In the genomic region with DNA sequence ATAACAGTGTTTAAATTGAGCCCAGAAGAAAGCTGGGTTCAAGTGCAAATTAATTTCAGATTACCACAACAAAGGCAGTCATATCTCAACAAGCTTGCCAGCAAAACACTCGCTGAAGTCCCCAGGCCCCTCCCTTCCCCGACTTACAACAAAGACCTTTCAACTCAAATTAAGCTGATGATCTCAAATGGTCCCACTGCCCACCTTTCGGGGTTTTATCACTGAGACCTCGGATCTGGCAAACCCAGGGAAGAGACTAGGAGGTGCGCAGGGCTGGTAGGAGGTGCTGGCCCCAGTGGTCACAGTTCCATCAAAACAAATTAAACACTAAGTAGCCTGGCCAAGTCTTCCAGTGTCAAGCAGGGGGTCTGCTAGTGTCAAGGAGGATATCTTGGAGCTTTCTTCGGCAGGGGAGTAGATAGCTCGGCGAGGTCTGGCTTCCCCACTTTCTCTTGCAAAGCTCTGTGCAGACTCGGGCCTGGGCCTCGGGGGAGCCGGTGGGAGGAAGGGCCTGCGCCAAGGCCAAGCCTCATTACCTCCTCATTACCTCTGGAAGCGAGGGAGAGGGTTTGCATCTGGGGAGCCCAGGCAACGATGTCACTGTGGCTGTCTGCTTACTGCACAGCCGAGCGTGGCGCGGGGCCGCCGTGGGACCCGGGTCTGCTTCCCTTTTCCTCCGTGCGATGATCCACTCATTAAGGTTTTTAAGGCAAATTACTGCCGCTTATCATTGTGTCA, we compare ENCODE assay signal across 8 mouse cellular contexts.
DNase-seq lines count a peak whose midpoint lies in the region; ATAC-seq lines count a peak whose summit lies in the region.

No protein-coding gene starts in this region.

- no peak overlapping the region for H3K9ac ChIP-seq in limb, embryonic 12.5 days (replicated peaks)

- 0 out of 2 replicates have a peak, but pooled peaks have one; percentile 29 for ATAC-seq in limb, embryonic 12.5 days (ENCODE audit: insufficient number of reproducible peaks, insufficient read depth, low FRiP score, low TSS enrichment, low read depth)
- ATAC-seq in erythroid progenitor cell, adult 5-6 weeks (replicated peaks; ENCODE audit: low FRiP score, poor library complexity, severe bottlenecking): no peak

- H3K9me3 ChIP-seq in limb, embryonic 12.5 days: no peaks in the 10 kb centered on the region

- H3K4me2 ChIP-seq in limb, embryonic 12.5 days: peak overlapping the region; percentile 55

- no peaks in the 10 kb centered on the region for H3K36me3 ChIP-seq in limb, embryonic 12.5 days

- WGBS in limb, embryonic 12.5 days: 3% methylated on average over 24 of the region's 24 CpGs

- H3K27ac ChIP-seq in limb, embryonic 12.5 days: no peak overlapping the region

- peak; percentile 83 for DNase-seq in heart, adult 11 months
- no peak for DNase-seq in heart, adult 18-20 months
- DNase-seq in ovary, postnatal 14 days (ENCODE audit: low spot score): peak; percentile 3
- no peak for DNase-seq in ovary, postnatal 10 days (ENCODE audit: low spot score)
- DNase-seq in retina, embryonic 14.5 days (ENCODE audit: low spot score): peak; percentile 78
- no peak for DNase-seq in left cerebral cortex, adult 18-20 months (ENCODE audit: low spot score in 2 of 2)

- H3K4me1 ChIP-seq in limb, embryonic 12.5 days (replicated peaks): peaks cover 15% of the 10 kb centered on the region

- H3K27me3 ChIP-seq in limb, embryonic 12.5 days: peaks cover 88% of the 10 kb centered on the region

- peak overlapping the region; percentile 19 for H3K4me3 ChIP-seq in limb, embryonic 12.5 days (replicated peaks)

Comparison
In these comparisons a context has a peak if more than half of its experiments do, and no peak if none do; other contexts are left out.
1. DNase-seq: peak in heart, adult 11 months (single experiment), ovary, postnatal 14 days (single experiment) and retina, embryonic 14.5 days (single experiment); none in heart, adult 18-20 months (0 of 2), ovary, postnatal 10 days (single experiment) and left cerebral cortex, adult 18-20 months (0 of 2).